Mouse (Mus musculus) G1E (cell line): ENCODE data around the gene Carns1.

Experiments
- CTCF ChIP-seq: IDR thresholded peaks from 2 replicates; pipeline ENCODE4 v1.5.1; 2012; ENCODE audit warnings: low read depth, low read length, inconsistent platforms, mixed read lengths
- GATA1 ChIP-seq: IDR thresholded peaks from 2 replicates; pipeline ENCODE4 v1.6.1; 2012; ENCODE audit warnings: borderline replicate concordance, low read length, inconsistent platforms, mixed read lengths
- POLR2AphosphoS5 ChIP-seq: IDR thresholded peaks from 2 replicates; pipeline ENCODE4 v1.6.1; 2012; ENCODE audit warnings: low read depth, low read length, inconsistent platforms; ENCODE audit not compliant: insufficient replicate concordance

GRCm38 (mm10) chr19:4118350-4118749 lies 56.9 kb downstream of the Carns1 start:
- no peak for TF ChIP-seq CTCF
- no peak for TF ChIP-seq GATA1
- TF ChIP-seq POLR2AphosphoS5: no peak
